Mouse (Mus musculus): ENCODE measurements at regions not wholly inside any gene's neighbourhood (a gene's known extent, or its start where the extent isn't known, plus 50 kb on each side); places are given as distances from the start of the nearest gene placed in this dataset.
A peak's percentile ranks its signal among the peaks of the same experiment; 100 is the strongest.

GRCm38 (mm10) chr15:8582676-8583075, 62.9 kb upstream of the Gm2310 start:
- no peak for DNase-seq (ENCODE audit: low spot score in 2 of 2)

DNA sequence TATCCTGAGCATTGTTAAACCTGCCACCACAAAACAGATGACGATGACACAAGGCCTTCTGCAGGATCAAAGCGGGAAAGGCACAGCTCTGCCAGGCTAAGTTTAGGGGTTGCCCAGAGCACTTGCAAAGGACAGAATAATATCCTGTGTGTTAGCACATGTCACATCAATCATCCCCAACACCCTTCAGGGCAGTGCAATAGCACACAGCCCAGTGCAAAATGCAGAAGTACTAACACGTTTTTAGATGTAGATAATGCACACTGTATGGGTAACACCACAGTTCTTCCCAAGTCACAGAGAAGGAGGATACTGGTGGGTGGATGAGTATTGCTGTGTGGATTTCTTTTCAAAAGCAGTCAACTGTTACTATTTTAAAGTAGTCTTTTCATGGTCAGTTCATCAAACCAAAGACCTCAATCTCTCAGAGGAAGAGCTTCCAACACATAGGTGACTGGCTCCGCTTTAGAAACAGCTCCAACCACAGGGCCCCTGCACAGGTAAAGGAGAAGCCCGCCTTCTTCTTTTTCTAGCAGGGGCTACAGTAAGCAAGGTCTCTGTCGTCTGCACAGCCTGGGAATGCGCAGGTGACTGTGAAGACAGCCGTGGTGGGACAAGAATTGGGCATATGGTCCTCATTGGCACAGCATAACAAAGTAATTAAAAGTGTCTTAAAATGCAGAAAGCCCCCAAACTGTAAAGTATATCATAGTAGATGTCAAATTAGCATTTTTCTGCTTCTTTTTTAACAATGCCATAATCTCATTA, 61.6 kb upstream of the Gm2310 start:
- no peak for DNase-seq (ENCODE audit: low spot score in 2 of 2)

GRCm38 (mm10) chr15:8580077-8580476, 60.3 kb upstream of the Gm2310 start:
- DNase-seq (ENCODE audit: low spot score in 2 of 2), result no peak

DNA sequence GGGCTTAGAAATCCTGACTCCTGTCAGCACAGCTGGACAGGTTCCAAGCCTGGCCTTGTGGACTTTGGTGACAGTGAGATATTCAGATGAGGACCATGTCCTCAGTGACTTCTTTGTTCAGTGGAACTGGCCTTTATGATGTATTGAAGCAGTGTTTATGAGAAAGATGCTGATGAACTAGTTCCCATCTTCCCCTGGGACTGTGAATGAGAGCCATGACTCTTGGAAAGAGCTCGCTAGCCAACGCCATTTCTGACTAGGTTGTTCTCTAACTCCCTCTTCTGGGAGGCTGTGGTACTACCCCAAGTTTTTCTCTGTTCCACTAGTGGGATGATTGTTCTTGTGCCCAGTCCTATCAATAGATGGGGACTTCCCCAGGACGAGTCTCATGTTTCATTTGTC, 57.7 kb upstream of the Gm2310 start:
- DNase-seq (ENCODE audit: low spot score in 2 of 2), result peak in 1 of 2 experiments; percentile 23

- DNase-seq (ENCODE audit: low spot score in 2 of 2), result no peak
Observed at GRCm38 (mm10) chr15:8576975-8577374, 57.2 kb upstream of the Gm2310 start.

GRCm38 (mm10) chr15:8569617-8570016, 49.9 kb upstream of the Gm2310 start:
- peak in 1 of 2 experiments; percentile 9 for DNase-seq (ENCODE audit: low spot score in 2 of 2)

Data from right cerebral cortex, postnatal 36 days (tissue).